Mouse (Mus musculus): ENCODE measurements around the gene Acta2. TPM values are rescaled to one million over a fixed set of nuclear protein-coding genes. Genes with fewer than 3 reads are reported as not detected.
"Not testable (repeated sequence)": the region's sequence is repeated elsewhere in the genome, so short reads cannot be mapped to it uniquely, and the experiment has no call there.

The Acta2 gene
- total RNA-seq, 2 experiments from 2014 or later, result 66.9 to 129 TPM

DNA sequence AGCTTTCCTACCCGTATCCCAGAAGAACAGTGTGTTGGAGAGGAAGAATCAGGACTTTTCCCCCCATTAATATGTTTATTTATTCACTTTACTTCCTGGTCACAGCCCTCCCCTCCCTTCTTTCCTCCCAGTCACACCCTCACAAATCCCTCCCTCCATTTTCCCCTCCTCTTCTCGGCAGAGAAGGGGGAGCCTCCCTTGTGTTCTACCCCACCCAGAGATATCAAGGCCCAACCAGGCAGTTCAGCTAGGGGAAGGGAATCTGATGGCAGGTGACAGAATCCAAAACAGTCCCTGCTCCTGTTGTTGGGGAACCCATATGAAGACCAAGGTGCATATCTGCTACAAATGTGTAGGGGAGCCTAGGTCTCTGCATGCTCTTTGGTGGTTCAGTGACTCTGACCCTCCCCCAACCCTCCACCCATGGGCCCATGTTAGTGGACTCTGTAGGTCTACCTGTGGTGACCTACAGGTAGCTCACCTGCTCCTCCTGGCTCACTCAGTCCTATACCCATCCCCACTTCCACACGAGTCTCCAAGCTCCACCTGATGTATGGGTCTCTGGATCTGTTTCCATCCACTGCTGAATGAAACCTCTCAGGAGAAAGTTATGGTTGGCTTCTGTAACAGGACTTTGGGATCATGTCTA is 34.5 kb downstream of the Acta2 start:
- DNase-seq, result no peak

GRCm38 (mm10) chr19:34219260-34219968 is 36.0 kb downstream of the Acta2 start:
- DNase-seq, result no peak

GRCm38 (mm10) chr19:34217761-34218160 is 37.6 kb downstream of the Acta2 start:
- DNase-seq, result no peak

- no peak for DNase-seq
Measured at GRCm38 (mm10) chr19:34216956-34217355, 38.4 kb downstream of the Acta2 start.

- DNase-seq, result no peak
Measured at GRCm38 (mm10) chr19:34214136-34214535, 41.3 kb downstream of the Acta2 start.

- DNase-seq, result no peak
Measured at GRCm38 (mm10) chr19:34213251-34213645, 42.1 kb downstream of the Acta2 start.

DNA sequence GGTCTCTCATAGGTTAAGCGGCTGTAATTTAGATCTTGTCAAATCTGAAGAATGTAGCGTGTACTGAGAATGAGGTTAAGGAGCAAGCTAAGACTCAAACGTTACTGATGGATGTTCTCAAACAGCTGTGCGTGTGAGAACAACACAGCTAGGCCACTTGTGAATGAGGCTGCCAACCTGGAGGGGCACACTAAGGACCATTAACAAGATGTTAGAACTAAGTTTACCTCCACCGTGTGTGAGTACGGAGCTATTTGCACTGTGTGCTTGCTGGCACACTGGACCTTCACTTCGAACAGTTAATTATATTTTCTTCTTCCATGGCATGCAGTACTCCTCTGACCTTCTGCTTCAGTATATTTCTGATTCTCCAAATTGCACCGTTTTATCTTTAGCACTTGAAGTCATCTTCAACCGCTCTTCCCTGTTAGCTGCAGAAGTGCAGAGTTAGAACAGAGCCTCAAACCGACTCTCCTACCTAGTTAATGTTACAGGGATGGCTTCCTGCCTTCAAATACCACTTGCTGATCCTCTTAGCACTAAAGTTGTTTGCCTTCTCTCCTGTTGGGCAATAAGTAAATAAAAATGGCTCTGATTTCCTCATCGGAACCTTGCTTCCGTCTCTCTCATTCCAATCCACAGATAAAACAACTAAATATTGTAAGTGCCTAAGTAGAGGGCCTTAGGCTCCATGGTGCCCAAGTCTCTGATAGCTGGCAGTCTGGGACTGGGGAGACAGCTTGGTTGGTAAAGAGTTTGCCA is 42.7 kb downstream of the Acta2 start:
- no peak for DNase-seq

GRCm38 (mm10) chr19:34210841-34211240 is 44.5 kb downstream of the Acta2 start:
- no peak for DNase-seq

GRCm38 (mm10) chr19:34209930-34210581 is 45.3 kb downstream of the Acta2 start:
- DNase-seq, result no peak

DNA sequence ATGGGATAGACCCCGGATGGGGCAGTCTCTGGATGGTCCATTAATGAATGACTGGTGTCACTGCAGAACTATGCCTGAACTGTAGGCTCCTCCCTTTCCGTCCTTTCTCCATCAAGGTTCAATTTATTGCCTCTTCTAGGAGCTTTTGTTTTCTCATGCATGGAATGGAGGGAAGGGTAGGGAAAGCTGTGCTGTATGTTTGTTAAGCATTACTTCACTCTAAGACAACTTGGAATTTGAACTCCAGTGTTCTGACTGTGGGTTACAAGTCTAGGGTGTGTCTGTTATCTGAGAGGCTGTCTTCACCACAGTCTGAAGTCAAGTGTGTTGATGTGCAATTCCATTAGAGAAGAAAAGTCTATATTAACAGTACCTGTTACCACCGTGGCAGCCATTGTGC is 46.4 kb downstream of the Acta2 start:
- DNase-seq, result no peak

GRCm38 (mm10) chr19:34206760-34207440 is 48.5 kb downstream of the Acta2 start:
- DNase-seq, result no peak

GRCm38 (mm10) chr19:34206128-34206527 is 49.3 kb downstream of the Acta2 start:
- not testable (repeated sequence) for DNase-seq

DNA sequence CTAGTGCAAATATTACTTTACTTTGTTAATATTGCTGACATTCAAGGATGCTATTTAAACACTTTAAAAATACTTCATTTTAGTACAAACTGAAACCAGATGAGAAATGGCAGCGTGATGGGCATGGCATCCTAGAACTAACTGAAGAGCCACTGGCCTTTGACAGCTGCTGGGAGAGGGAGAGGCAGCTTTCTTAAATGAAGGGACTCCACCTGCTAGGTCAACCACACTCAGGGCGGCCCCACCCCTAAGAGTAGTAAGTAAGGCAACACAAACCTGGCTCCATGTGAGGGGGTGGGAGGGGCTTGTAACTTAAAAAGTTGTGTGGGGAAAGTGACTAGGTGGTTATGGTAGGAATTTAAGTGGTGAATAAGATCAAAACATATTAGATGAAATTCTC is 52.7 kb downstream of the Acta2 start:
- no peak for DNase-seq

DNA sequence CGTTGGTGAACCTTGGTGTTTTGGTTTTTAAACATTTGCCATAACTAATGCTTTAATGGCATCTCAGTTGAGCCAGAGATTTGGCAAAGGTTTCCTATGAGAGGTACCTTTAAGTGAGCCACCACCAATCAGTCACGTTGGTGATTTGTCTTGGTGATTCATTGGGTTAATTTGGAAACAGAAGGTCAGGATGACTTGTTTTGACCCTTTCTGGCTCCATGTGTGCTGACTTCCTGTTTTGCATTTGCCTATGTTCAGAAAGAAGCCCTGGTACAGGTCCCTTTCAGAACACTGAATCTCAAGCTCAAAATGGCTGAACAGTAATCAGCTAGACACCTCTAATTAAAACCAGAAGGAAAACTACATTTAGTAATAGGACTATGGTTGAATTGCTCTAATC is 55.9 kb downstream of the Acta2 start:
- no peak for DNase-seq

GRCm38 (mm10) chr19:34198901-34199300 is 56.5 kb downstream of the Acta2 start:
- no peak for DNase-seq

DNA sequence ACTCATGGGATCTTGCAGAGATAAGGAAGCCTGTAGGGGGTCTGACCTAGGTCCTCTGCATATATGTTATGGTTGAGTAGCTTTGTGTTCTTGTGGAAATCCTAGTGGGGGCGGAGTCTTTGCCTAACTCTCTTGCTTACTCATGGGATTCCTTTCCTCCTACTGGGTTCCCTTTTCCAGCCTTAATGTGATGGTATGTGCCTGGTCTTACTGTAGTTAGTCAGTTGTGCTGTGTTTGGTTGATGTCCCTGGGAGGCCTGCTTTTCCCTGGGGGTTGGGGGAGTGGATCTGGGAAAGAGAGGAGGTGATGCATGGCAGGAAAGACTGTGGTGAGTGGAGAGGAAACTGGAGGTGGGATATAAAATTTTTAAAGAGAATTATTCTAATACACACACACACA is 57.3 kb downstream of the Acta2 start:
- DNase-seq, result no peak

GRCm38 (mm10) chr19:34195031-34195430 is 60.4 kb downstream of the Acta2 start:
- DNase-seq, result no peak

- no peak for DNase-seq
Measured at GRCm38 (mm10) chr19:34194132-34194745, 61.2 kb downstream of the Acta2 start.

- no peak for DNase-seq
Measured at GRCm38 (mm10) chr19:34193683-34194082, 61.7 kb downstream of the Acta2 start.

DNA sequence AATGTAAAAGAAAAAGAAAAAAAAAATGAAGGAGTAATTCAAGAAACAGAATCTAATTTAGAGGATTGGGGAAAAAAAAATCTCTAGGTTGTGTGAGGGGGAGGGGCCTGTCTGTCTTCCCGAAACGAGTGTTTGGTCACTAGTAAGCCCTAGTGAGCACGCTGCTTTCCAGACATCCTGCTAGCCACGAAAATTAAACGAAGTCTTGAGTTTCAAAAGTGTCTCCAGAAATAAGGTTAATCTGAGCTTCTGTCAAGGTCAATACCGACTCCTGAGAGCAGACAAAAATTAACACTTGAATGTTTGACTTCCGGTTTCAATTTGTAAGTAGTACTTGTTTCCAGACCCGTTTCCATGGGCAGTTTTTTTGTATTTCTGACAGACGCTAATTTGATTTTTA is 62.2 kb downstream of the Acta2 start:
- DNase-seq, result no peak

All from gastrocnemius, postnatal 25 days (tissue).